Mouse (Mus musculus) ES-Bruce4 (cell line): Measurements from ENCODE around the gene Ccdc148.

ENCODE experiments used
- CTCF ChIP-seq: IDR thresholded peaks from one replicate; pipeline ENCODE4 v1.8.1; 2011; ENCODE audit warnings: low read depth, low read length
- EP300 ChIP-seq: IDR thresholded peaks from 2 replicates; pipeline ENCODE4 v1.6.1; 2011; ENCODE audit warnings: low read depth, low read length; ENCODE audit not compliant: insufficient read depth
- POLR2A ChIP-seq: IDR thresholded peaks from one replicate; pipeline ENCODE4 v1.8.1; 2011; ENCODE audit warnings: low read length; ENCODE audit not compliant: insufficient read depth

- TF ChIP-seq CTCF (no peak), EP300 (no peak), POLR2A (no peak)
Observed at GRCm38 (mm10) chr2:58789934-58790333, 370.5 kb downstream of the Ccdc148 start.
